Mouse (Mus musculus) G1E (cell line): ENCODE data around the gene Zcchc2.

Source experiments
- CTCF ChIP-seq: IDR thresholded peaks from 2 replicates; pipeline ENCODE4 v1.5.1; 2012; ENCODE audit warnings: low read depth, low read length, inconsistent platforms, mixed read lengths
- GATA1 ChIP-seq: IDR thresholded peaks from 2 replicates; pipeline ENCODE4 v1.6.1; 2012; ENCODE audit warnings: borderline replicate concordance, low read length, inconsistent platforms, mixed read lengths
- GATA2 ChIP-seq: IDR thresholded peaks from 2 replicates; pipeline ENCODE4 v1.6.1; 2012; ENCODE audit warnings: low read depth, low read length, inconsistent platforms, borderline replicate concordance

GRCm38 (mm10) chr1:105995966-105996365, 5.8 kb downstream of the Zcchc2 start:
- TF ChIP-seq CTCF = no peak
- TF ChIP-seq GATA1 = no peak
- no peak for TF ChIP-seq GATA2
